Mouse (Mus musculus) cerebellum, postnatal 10 days (tissue): ENCODE measurements at regions not wholly inside any gene's neighbourhood (a gene's known extent, or its start where the extent isn't known, plus 50 kb on each side); places are given as distances from the start of the nearest gene placed in this dataset.

Experiments
- DNase-seq, 2 experiments: peaks; one replicate each; pipeline ENCODE4 v3.0.0; 2021; ENCODE audit warnings: mixed read lengths in 2 of 2

- DNase-seq: no peak
Observed at GRCm38 (mm10) chr5:54178966-54179547, 180.8 kb downstream of the Stim2 start.

- DNase-seq: peak; percentile 68 to 76
Observed at GRCm38 (mm10) chr5:54180192-54180611, 181.9 kb downstream of the Stim2 start.

GRCm38 (mm10) chr5:54180640-54181326 is 182.5 kb downstream of the Stim2 start:
- no peak for DNase-seq

GRCm38 (mm10) chr5:54181327-54181863 is 183.1 kb downstream of the Stim2 start:
- DNase-seq: peak in 1 of 2 experiments; percentile 18

- no peak for DNase-seq
Observed at GRCm38 (mm10) chr5:54182754-54183153, 184.5 kb downstream of the Stim2 start.

GRCm38 (mm10) chr5:54185662-54186061 is 187.4 kb downstream of the Stim2 start:
- DNase-seq: peak; percentile 17 to 26

- peak; percentile 32 to 36 for DNase-seq
Observed at GRCm38 (mm10) chr5:54186076-54186676, 187.9 kb downstream of the Stim2 start.

- peak; percentile 17 to 25 for DNase-seq
Observed at GRCm38 (mm10) chr5:54191688-54192087, 193.4 kb downstream of the Stim2 start.

GRCm38 (mm10) chr5:54194846-54195245 is 196.5 kb downstream of the Stim2 start:
- DNase-seq: no peak

GRCm38 (mm10) chr5:54200032-54200431 is 201.7 kb downstream of the Stim2 start:
- DNase-seq: no peak

GRCm38 (mm10) chr5:54200587-54200986 is 202.3 kb downstream of the Stim2 start:
- no peak for DNase-seq

GRCm38 (mm10) chr5:54211457-54211856 is 213.2 kb downstream of the Stim2 start:
- no peak for DNase-seq

GRCm38 (mm10) chr5:54212038-54212589 is 213.8 kb downstream of the Stim2 start:
- no peak for DNase-seq

GRCm38 (mm10) chr5:54225031-54225430 is 226.7 kb downstream of the Stim2 start:
- no peak for DNase-seq

- no peak for DNase-seq
Observed at GRCm38 (mm10) chr5:54234580-54234979, 236.3 kb downstream of the Stim2 start.

GRCm38 (mm10) chr5:54235226-54235625 is 236.9 kb downstream of the Stim2 start:
- DNase-seq: no peak

- DNase-seq: no peak
Observed at GRCm38 (mm10) chr5:54237226-54237625, 238.9 kb downstream of the Stim2 start.

- no peak for DNase-seq
Observed at GRCm38 (mm10) chr5:54238646-54239167, 240.4 kb downstream of the Stim2 start.

GRCm38 (mm10) chr5:54239586-54239985 is 241.3 kb downstream of the Stim2 start:
- no peak for DNase-seq

- DNase-seq: no peak
Observed at GRCm38 (mm10) chr5:54241169-54241917, 243.0 kb downstream of the Stim2 start.

GRCm38 (mm10) chr5:54242126-54242525 is 243.8 kb downstream of the Stim2 start:
- no peak for DNase-seq

GRCm38 (mm10) chr5:54252038-54252437 is 253.7 kb downstream of the Stim2 start:
- DNase-seq: no peak

- DNase-seq: no peak
Observed at GRCm38 (mm10) chr5:54254005-54254404, 255.7 kb downstream of the Stim2 start.
